Mouse (Mus musculus) cerebellum, postnatal 14 days (tissue): ENCODE results near the gene Bub1.

Experiments
- DNase-seq, 2 experiments: peaks; one replicate each; pipeline ENCODE4 v3.0.0; 2021; ENCODE audit warnings: mixed read lengths in 2 of 2

Bub1 gene

GRCm38 (mm10) chr2:127773938-127774577 lies 57.6 kb downstream of the Bub1 start:
- no peak for DNase-seq

DNA sequence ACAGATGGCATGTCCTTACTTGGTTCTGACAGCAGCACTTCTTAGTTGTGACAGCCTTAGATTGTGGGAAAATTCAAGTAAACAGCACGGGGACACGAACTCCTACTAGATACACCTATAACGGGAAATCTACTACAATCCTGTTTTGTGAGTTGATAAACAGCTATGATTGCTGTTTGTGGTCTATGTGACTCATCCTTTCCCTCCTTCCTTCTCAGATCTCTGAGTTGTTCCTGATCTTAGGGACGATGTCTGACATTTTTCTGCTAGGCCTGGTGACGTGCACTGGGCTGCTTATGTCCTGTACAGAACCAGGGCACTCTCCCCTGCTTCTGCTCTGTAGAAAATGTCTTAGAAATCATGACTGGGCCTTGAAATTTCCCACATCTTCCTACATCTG lies 70.1 kb downstream of the Bub1 start:
- DNase-seq: no peak

DNA sequence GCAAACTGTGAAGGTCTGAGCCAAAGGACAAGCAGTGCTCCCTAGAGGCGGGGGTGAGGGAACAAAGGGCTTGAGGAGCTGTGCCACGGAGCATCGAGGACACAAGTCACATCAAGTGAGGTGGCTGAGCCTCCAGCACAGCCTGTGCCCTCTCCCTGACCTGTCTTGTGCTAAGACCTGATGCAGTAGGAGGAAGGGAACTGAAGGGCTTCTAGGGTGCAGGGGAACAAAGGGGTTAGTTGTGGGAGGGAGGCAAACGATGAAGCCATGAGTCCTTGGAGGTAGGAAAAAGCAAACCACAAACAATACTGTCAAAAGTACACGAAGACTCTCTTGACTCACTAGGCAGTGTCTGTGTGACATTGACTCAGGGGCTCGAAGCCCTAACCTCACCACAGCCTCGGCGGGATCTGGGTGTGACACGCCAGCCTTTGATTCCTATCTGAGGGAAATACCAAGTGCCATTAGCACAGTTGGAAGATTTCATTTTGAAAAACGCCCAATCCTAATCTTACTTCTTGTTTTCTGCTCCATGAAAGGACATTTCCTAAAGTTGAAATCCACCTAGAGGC lies 71.2 kb downstream of the Bub1 start:
- no peak for DNase-seq

- DNase-seq: no peak
Observed at GRCm38 (mm10) chr2:127760014-127760413, 71.7 kb downstream of the Bub1 start.

DNA sequence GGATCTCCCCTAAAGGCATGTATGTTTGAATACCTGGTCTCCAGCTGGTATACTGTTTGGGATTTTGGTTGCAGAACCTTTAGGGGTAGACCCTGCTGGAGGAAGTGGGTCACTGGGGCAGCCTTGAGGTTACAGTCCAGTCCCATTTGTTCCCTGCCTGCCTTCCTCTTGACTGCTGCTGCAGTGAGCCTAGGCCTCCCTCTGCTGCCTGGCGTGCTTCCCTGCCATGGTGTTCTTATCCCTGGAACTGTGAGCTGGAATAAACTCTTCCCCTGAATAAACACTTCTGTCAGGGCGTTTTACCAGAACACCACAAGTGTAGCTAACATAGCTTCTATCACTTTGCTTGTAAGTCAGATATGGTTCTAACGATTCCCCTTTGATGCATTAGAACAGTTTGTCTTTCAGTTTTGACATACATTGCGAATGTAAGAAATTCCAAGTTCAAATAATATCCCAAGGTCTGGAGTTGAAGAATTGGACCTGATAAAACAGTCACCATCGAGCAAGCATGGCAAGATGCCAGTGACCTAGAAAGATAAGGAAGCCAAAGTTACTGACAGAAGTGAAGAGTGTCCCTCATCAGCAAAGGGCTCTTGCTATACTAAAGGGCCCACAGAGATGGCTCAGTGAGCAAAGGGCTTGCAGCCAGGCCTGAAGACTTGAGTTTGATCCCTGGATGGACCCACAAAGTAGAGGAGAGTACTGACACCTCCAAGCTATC lies 72.3 kb downstream of the Bub1 start:
- DNase-seq: peak; percentile 37 to 41

DNA sequence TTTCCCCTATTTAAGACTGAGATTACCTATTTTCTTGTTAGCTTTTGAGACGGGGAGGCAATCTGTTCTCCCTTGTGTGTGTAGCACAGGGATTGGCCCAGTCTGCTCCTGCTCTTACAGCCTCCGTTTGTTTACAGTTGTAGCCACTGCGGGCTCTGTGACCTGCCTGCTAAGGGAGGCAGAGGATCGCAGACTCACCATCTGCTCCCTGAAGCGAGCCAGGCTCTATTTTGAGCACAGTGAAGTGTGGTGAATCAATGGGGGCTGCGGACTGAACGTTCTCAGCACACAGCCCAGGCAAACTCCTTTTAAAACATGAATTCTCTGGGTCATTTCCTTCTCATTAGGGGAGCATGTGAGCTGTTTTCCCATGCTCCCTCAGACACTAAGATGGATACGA lies 74.5 kb downstream of the Bub1 start:
- DNase-seq: peak; percentile 86 to 91

GRCm38 (mm10) chr2:127754113-127754512 lies 77.6 kb downstream of the Bub1 start:
- no peak for DNase-seq

DNA sequence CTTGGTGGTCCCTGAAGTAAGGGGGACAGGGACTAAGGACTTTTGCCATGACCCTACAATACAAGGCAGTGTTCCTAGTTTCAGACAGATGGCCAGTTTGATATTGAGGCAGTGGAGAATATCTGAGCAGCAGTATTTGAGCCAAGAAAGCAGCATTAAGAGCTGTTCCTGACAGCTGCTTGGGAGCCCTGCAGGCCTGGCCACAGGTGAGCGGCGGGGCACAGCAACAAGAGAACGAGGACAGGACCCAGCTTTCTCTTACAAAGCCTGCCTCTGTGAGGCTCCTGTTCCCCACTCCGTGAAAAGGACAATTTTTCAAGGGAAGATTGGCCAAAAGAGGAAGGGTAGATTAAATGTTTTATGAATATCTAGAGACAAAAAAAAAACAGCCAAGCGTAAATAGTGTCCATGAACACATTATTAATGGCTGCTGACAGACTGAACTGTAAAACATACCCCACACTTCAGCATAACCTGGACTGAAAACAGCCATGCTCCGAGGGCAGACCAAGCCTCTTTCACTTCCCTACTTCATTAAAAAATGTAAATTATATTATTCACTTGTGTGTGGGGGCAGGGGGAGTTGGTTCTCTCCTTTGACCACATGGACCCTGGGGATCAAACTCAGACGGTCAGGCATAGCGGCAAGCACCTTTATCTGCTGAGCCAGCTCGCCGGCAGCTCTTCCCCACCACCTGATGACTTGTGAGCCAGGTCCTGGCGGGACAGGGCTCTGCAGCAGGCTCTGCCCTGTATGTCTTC lies 79.6 kb downstream of the Bub1 start:
- peak; percentile 34 to 46 for DNase-seq
